Mouse (Mus musculus): ENCODE measurements around the gene Grid2. TPM values are rescaled to one million over a fixed set of nuclear protein-coding genes. Genes with fewer than 3 reads are reported as not detected.
"Not testable (repeated sequence)": the region's sequence is repeated elsewhere in the genome, so short reads cannot be mapped to it uniquely, and the experiment has no call there.

The Grid2 gene
- total RNA-seq (2021): under 1 TPM; 0.10 to 0.17 TPM
- long read RNA-seq, experiment 1, partial matches to known transcripts: 0 of 1 reads
- long read RNA-seq, experiment 1, other reads (novel, unspliced or antisense): 1 of 1 reads
- long read RNA-seq, experiment 2, partial matches to known transcripts: 0 of 1 reads
- long read RNA-seq, experiment 2, other reads (novel, unspliced or antisense): 1 of 1 reads

DNA sequence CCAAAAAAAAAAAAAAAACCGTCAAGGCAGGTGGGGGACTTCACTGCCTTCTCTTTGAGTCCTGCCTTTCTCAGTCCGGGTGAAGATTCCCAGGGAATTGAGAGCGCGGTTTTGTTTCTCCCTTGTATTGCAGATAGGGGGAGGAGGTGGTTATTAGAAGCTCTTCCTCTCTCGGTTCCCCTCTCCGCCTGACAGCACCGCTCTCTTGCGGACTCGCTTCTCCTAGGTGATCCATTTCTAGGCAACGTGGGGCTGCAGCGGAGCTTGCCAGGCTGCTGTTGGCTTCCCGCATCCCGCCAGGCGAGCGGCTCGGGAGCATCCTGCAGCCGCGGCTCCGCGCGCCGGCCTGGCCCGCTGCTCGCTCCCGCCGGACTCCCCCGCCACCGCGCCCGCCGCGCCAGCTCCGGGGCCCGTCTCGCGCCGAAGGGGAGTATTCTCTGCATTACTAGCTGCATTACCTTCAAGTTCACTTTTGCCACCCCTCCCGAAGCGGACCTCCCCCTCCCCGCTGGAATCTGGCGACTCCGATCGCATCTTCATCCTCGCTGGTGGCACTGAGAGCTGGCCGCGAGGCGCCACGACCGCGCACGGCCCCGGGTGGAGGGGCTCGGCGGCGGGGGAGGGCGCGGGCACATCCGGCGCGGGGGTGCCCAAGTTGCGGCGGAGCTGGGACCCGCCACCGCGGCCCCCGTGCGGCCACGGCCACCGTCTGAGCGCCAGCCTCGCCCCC, at the start of gene Grid2:
Grid2 (plus strand) TSS at position 51 of the 730 bp plus-strand sequence.
- intact Hi-C loops (cut with DNase I): no loop called here
- DNase-seq: peak; percentile 2 to 3

- intact Hi-C loops (cut with DNase I): no loop called here
- no peak for DNase-seq
Observed at GRCm38 (mm10) chr6:63250738-63251137, 4.9 kb upstream of the Grid2 start.

- intact Hi-C loops (cut with DNase I): no loop called here
- DNase-seq: peak; percentile 1 to 3
Observed at GRCm38 (mm10) chr6:63256556-63257405, 1.1 kb downstream of the Grid2 start.

GRCm38 (mm10) chr6:63257406-63257845, 1.8 kb downstream of the Grid2 start:
- peak; percentile 5 to 10 for DNase-seq
- intact Hi-C loops (cut with DNase I): no loop called here

DNA sequence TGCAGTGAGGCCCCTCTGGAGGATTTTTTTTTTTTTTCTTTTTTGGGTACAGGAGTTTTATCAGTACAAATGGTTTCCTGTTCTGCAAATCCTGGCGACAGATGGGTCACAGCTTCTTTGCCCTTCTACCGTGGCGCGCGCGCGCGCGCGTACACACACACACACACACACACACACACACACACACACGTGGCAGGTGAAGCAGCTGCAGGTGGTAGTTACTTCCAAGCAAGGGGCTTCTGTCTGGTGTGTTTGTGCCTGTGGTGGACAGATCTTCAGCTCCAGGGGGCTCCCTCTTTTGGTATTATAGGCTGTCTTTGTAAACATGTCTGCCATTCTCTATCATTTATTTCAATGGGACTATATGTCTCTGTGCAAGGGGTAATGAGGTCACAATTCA, 2.2 kb downstream of the Grid2 start:
- DNase-seq: no peak
- intact Hi-C loops (cut with DNase I): no loop called here

DNA sequence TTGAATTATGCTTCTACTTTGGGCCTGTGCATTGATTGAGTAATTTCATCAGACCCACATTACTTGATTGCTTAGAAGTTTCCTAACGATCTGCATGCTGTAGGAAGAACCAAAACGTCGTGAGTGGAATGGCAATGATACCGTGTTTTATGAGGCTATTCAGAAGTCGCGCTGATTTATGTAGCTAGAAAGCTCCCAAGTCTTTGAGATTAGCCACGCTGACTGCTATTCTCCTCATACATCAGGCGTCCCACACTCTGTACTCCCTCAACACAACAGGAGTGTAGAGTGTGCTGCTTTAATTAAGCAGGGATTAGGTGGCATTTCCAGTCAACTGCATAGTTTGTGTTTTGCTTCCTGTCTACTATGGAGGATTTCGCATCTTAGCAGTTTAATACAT, 4.1 kb downstream of the Grid2 start:
- DNase-seq: no peak
- intact Hi-C loops (cut with DNase I): no loop called here

DNA sequence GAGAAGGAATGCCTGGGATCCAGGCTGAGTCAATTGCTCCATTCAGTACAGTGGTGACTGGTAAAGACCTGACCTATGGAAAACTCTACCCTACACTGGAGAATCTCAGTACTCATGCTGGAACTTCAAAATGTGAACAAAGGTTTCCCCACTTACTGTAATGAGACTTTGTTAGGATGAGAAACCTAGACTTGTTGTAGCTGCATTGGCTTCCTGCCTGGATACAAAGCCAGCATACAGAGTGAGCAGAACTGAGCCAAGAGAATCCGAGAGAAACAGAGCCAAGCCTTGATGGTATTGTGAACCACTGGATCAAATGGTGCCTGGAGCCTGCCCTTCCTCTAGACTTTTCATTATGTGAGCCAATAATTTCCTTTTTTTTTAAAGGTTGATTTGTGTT, 28.7 kb downstream of the Grid2 start:
- intact Hi-C loops (cut with DNase I): no loop called here
- DNase-seq: no peak

- intact Hi-C loops (cut with DNase I): no loop called here
- no peak for DNase-seq
Observed at GRCm38 (mm10) chr6:63342438-63343004, 86.8 kb downstream of the Grid2 start.

DNA sequence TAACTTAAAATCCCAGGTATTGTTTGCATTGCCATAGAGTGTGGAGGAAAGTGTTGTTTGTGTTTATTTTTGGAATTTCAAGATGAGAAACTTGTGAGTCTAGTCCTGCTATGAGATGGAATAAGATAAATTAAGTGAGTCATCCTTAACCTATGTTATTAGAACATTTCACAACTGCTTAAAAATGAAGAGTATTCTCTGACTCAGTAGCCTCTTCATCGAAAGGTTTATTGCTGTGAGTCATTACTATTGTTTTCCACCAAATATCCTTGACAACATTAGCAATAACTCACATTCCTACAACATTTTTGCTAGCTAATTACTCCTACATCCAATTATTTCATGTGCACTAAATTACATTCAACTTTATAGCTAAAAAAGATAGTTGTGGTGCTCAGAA, 91.3 kb downstream of the Grid2 start:
- no peak for DNase-seq
- intact Hi-C loops (cut with DNase I): no loop called here

DNA sequence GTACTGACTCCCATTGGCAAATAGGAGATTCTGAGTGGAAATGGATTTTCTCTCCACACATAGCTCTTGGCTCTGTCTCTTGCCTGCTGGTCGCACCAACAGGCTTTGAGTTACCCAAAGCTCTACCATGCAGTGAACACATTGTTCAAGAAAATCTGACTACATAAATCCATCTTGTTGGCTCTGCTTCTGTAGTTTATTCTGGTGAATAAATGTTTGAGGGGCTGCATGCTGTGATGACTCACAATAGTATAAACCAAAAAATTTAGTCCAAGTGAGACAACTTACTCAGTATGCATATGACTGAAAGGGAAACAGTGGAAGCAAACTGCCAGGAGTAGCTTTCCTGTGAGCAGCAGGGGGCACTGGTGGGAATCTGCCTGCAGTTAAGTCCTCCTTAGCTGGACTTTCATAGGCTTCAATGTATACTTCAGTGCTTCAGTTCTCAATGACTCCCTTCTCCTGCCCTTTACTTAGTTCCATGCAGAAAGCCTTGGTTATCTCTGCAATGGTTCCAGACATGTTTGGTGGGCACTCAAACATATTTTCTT, 125.5 kb downstream of the Grid2 start:
- intact Hi-C loops (cut with DNase I): no loop called here
- no peak for DNase-seq

- intact Hi-C loops (cut with DNase I): no loop called here
Observed at GRCm38 (mm10) chr6:63401698-63402097, 146.0 kb downstream of the Grid2 start.

DNA sequence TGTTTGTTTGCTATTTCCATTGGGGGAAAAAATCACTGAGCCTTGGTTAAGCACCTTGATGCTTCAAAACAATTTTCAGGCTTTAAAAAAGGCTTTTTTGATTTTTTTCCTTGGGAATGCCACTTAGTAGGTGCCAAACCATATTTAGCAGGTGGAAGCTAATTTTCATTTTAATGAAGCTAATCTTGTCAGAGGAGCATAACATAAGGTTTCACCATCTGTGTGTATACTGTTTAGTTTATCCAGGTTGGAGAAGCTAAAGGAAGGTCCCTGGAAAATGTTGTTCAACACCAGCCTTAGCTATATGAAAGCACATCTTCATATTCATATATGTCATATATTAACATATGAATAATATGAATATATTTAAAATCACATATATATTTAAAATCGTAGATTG, 161.9 kb downstream of the Grid2 start:
- intact Hi-C loops (cut with DNase I): no loop called here
- DNase-seq: no peak

More at GRCm38 (mm10) chr6:63401698-63402097, 146.0 kb downstream of the Grid2 start:
- no peak for DNase-seq

GRCm38 (mm10) chr6:63432751-63433150, 177.1 kb downstream of the Grid2 start:
- intact Hi-C loops (cut with DNase I): no loop called here
- no peak for DNase-seq

DNA sequence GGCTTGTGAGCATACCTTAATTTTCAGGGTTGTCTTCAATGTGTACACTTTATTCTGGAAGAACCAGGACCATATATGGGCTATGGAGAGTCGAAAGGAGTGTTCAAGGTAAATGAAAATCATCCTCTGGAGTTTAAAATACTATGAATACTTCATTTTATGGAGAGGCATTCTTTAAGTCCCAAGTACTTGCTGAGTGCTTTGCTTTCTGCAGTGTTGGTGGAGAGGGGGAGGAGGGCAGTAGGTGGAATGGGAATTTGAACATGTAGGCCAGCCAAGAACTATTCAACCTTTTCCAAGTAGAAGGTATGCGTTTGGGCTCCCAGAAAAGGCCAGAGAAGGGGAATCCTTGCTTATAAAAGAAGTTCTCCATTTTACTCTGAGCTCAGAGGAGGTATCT, 192.5 kb downstream of the Grid2 start:
- intact Hi-C loops (cut with DNase I): no loop called here

DNA sequence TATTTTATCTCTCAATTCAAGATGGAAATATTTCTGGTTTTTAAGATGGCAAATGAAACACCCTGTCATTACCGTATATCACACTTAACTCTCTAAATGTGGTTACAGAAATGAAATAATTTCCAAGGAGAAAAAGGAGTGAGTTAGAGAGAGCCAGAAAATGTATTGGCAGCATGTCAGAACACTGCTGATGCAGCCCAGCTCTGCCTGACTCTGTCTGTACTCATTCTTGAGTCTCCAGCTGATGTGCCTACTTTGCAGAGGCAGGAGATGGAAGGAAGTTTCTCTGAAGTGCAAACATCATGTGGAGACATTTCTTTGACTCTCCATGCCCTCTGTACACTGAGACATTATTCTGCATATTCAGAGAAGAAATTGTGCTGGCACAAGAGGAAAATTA, 226.5 kb downstream of the Grid2 start:
- intact Hi-C loops (cut with DNase I): no loop called here
- no peak for DNase-seq

More for the DNA sequence above, 192.5 kb downstream of the Grid2 start:
- DNase-seq: no peak

DNA sequence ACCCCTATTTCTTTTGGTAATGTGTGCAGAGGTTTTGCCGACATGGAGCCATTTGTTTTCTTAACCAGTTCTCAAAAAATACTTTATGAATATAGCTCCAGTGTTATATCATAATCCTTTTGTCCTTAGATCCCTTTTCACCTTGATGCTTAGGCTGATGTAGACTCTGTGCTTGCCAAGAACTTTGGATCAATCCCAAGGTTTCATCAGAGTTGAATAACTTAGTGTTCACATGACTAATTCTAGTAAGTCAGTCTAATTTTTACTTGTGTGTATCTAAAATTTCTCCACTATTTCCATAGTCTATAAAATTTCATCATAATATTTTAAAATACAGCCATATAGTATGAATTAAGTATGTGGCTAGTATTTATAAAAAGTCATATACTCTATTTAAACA, 259.3 kb downstream of the Grid2 start:
- no peak for DNase-seq
- intact Hi-C loops (cut with DNase I): no loop called here

GRCm38 (mm10) chr6:63515957-63516356, 260.3 kb downstream of the Grid2 start:
- no peak for DNase-seq
- intact Hi-C loops (cut with DNase I): no loop called here

- DNase-seq: peak in 1 of 2 experiments; percentile 1
- intact Hi-C loops (cut with DNase I): no loop called here
Observed at GRCm38 (mm10) chr6:63531751-63532150, 276.1 kb downstream of the Grid2 start.

DNA sequence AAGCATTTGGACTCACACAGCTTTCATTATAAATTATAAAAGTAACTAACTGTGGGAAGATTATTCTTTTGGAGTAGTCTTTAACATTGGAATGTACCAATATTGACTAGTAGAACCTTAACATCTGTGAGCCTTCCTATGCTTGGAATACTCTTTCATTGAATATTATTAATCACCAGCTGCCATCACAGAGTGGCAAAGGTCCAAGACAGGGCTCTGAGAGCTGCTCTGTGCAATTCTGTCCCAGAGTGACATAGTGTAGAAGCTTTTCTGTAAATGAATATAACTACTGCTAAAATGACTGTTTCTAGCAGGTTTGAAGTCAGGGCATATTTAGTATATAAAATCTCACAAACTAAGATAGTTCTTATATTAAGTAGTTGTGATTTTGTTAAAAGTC, 277.2 kb downstream of the Grid2 start:
- intact Hi-C loops (cut with DNase I): no loop called here
- no peak for DNase-seq

DNA sequence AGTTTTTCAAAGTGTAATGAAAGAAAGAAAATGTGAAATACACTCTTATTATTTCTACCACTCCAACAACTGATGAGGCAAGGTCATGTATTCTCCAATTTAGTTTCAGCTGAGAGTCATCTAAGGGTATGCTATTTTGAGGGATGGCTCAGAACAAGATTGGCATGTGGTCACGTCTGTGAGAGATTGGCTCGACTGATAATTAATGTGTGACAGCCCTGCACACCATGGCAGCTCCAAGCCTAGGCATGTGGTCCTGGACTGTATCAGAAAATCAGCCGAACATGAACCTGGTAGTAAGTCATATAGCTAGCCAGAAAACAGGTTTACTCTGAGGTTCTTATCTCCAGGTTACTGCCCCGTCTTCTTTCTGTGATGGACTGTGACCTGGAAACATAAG, 292.1 kb downstream of the Grid2 start:
- no peak for DNase-seq
- intact Hi-C loops (cut with DNase I): no loop called here

DNA sequence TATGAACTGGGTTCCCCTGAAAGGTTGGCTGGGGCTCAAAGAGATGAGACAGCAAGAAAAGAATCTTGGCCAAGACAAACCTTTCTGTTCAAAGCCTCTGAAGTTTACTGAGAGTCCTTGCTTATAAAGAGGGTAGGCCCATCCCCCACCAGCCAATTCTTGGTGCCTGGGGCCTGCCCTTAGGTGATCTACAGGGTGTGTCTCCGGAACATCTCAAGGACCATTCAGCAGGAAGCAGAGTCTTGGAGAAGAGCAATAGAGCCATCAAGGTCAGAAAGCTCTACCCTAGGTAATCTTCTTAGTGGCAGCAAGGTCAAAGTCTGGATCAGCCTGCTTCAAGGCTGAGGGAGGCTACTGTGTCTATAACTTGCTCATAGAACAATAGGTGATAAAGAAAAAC, 313.1 kb downstream of the Grid2 start:
- intact Hi-C loops (cut with DNase I): not testable (repeated sequence)

More for the DNA sequence above, 313.1 kb downstream of the Grid2 start:
- not testable (repeated sequence) for DNase-seq
